Mouse (Mus musculus) olfactory bulb, adult 2 months (tissue): ENCODE measurements around the gene Prrc2b. TPM values are rescaled to one million over a fixed set of nuclear protein-coding genes. Genes with fewer than 3 reads are reported as not detected.

Experiments
- H3K27ac ChIP-seq: fragments of 200-500 bp; 2 replicates; pipeline ENCODE4 v1.5.1; 2012; ENCODE audit warnings: low read depth, low read length; ENCODE audit not compliant: insufficient read depth
- H3K4me1 ChIP-seq: fragments of 200-500 bp; 2 replicates; pipeline ENCODE4 v1.6.1; 2012; ENCODE audit warnings: low read length; ENCODE audit not compliant: control insufficient read depth, insufficient read depth
- H3K4me3 ChIP-seq: fragments of 200-500 bp; 2 replicates; pipeline ENCODE4 v1.5.1; 2012; ENCODE audit warnings: mild to moderate bottlenecking, low read depth, low read length, moderate library complexity; ENCODE audit not compliant: insufficient read depth
- CTCF ChIP-seq: fragments of 200-500 bp; IDR thresholded peaks from 2 replicates; pipeline ENCODE4 v1.5.1; 2012; ENCODE audit warnings: low read depth, mild to moderate bottlenecking, low read length, moderate library complexity; ENCODE audit not compliant: insufficient read depth
- POLR2A ChIP-seq: fragments of 200-500 bp; IDR thresholded peaks from 2 replicates; pipeline ENCODE4 v1.6.1; 2012; ENCODE audit warnings: mild to moderate bottlenecking, low read depth, low read length, moderate library complexity; ENCODE audit not compliant: insufficient read depth
- WGBS: fragments of 180-500 bp; shearing (Covaris S2); methylation state at CpG from one replicate; pipeline ENCODE4 v1.1.7; 2018; 5-methylcytosine and 5-hydroxymethylcytosine counted together
- polyA plus RNA-seq: library from polyadenylated mRNA; stranded (reverse); fragments of >200 nt; gene quantifications from 2 replicates; pipeline ENCODE4 v1.2.4, GENCODE M21; 2012; ENCODE audit warnings: low replicate concordance; ENCODE audit not compliant: missing spikeins, insufficient read depth, insufficient read length

Gene Prrc2b
- polyA plus RNA-seq, result 70.7 and 86.2 TPM in 2 replicates

GRCm38 (mm10) chr2:32150924-32151659 is at the start of gene Prrc2b:
Gene Prrc2b (plus strand): TSS chr2:32151082.
- H3K4me1 ChIP-seq, result peaks cover 30% of the 10 kb centered on the region
- H3K27ac ChIP-seq, result peak within 1 kb of the TSS; percentile 89
- TF ChIP-seq POLR2A, result 0 out of 2 replicates have a peak, but pooled peaks have one; percentile 19
- TF ChIP-seq CTCF, result no peak
- peak within 1 kb of the TSS; percentile 91 for H3K4me3 ChIP-seq
- 12% methylated on average over 92 of the region's 117 CpGs for WGBS

- WGBS, result 66% methylated on average over 5 of the region's 5 CpGs
- TF ChIP-seq POLR2A, result no peak
- Histone ChIP-seq H3K4me3 (no peak overlapping the region), H3K27ac (no peak overlapping the region), H3K4me1 (peaks cover 38% of the 10 kb centered on the region)
These were observed 47.9 kb upstream of the Prrc2b start for GRCm38 (mm10) chr2:32102944-32103343.

GRCm38 (mm10) chr2:32103557-32103956 is 47.3 kb upstream of the Prrc2b start:
- Histone ChIP-seq H3K27ac (no peak overlapping the region), H3K4me1 (peaks cover 34% of the 10 kb centered on the region), H3K4me3 (no peak overlapping the region)
- WGBS, result 62% methylated on average over 7 of the region's 7 CpGs
- TF ChIP-seq CTCF (no peak), POLR2A (no peak)

- TF ChIP-seq POLR2A (no peak), CTCF (no peak)
- Histone ChIP-seq H3K4me1 (peaks cover 34% of the 10 kb centered on the region), H3K27ac (no peak overlapping the region), H3K4me3 (no peak overlapping the region)
- 45% methylated on average over 7 of the region's 7 CpGs for WGBS
These were observed 46.8 kb upstream of the Prrc2b start for GRCm38 (mm10) chr2:32104122-32104521.

GRCm38 (mm10) chr2:32105117-32105913 is 45.6 kb upstream of the Prrc2b start:
- TF ChIP-seq CTCF, result no peak
- no peak for TF ChIP-seq POLR2A
- H3K27ac ChIP-seq, result 0 out of 2 replicates have a peak overlapping the region, but pooled peaks have one; percentile 16
- H3K4me1 ChIP-seq, result peaks cover 32% of the 10 kb centered on the region
- H3K4me3 ChIP-seq, result no peak overlapping the region
- WGBS, result 51% methylated on average over 16 of the region's 16 CpGs

- Histone ChIP-seq H3K27ac (no peak overlapping the region), H3K4me1 (peaks cover 32% of the 10 kb centered on the region), H3K4me3 (no peak overlapping the region)
- WGBS, result 91% methylated on average over 7 of the region's 7 CpGs
- no peak for TF ChIP-seq CTCF
- no peak for TF ChIP-seq POLR2A
These were observed 45.0 kb upstream of the Prrc2b start for GRCm38 (mm10) chr2:32105930-32106329.

- Histone ChIP-seq H3K4me3 (no peak overlapping the region), H3K27ac (no peak overlapping the region), H3K4me1 (0 out of 2 replicates have a peak, but pooled peaks cover under 1% of the 10 kb centered on the region)
- 88% methylated on average over 1 of the region's 1 CpGs for WGBS
- TF ChIP-seq POLR2A, result no peak
- no peak for TF ChIP-seq CTCF
These were observed 39.6 kb upstream of the Prrc2b start for GRCm38 (mm10) chr2:32111268-32111667.

- Histone ChIP-seq H3K4me1 (no peaks in the 10 kb centered on the region), H3K4me3 (no peak overlapping the region), H3K27ac (no peak overlapping the region)
- TF ChIP-seq POLR2A (no peak), CTCF (no peak)
- 74% methylated on average over 2 of the region's 2 CpGs for WGBS
These were observed 38.3 kb upstream of the Prrc2b start for GRCm38 (mm10) chr2:32112548-32112947.

- Histone ChIP-seq H3K27ac (no peak overlapping the region), H3K4me1 (no peaks in the 10 kb centered on the region), H3K4me3 (no peak overlapping the region)
- TF ChIP-seq CTCF (no peak), POLR2A (no peak)
- 96% methylated on average over 4 of the region's 4 CpGs for whole genome bisulfite sequencing
These were observed 35.0 kb upstream of the Prrc2b start for GRCm38 (mm10) chr2:32115851-32116268.
